Mouse (Mus musculus) MEL (cell line): ENCODE measurements at regions not wholly inside any gene's neighbourhood (a gene's known extent, or its start where the extent isn't known, plus 50 kb on each side); places are given as distances from the start of the nearest gene placed in this dataset.

ENCODE experiments used
- DNase-seq: peaks from one replicate; pipeline ENCODE4 v3.0.0; 2011; ENCODE audit warnings: low read depth, low spot score
- H3K27ac ChIP-seq: 2 replicates; pipeline ENCODE4 v1.5.1; 2012; ENCODE audit warnings: low read depth, mild to moderate bottlenecking, control low read depth, low read length, moderate library complexity; ENCODE audit not compliant: control insufficient read depth
- H3K27me3 ChIP-seq, 2 experiments: fragments of 150-350 bp in 1 of 2; sonication (generic) in 1 of 2; 2 replicates each; pipeline ENCODE4 v1.6.1; 2012; ENCODE audit warnings: low read length in 2 of 2, mild to moderate bottlenecking in 2 of 2, improper control_type of control experiment in 1 of 2, moderate library complexity in 1 of 2; ENCODE audit not compliant: insufficient read depth in 2 of 2, control insufficient read depth in 1 of 2
- H3K36me3 ChIP-seq, 2 experiments: 2 replicates each; pipeline ENCODE4 v1.6.1; 2012 to 2014; ENCODE audit warnings: low read length in 2 of 2, improper control_type of control experiment in 1 of 2, inconsistent platforms in 1 of 2, mild to moderate bottlenecking in 1 of 2; ENCODE audit not compliant: insufficient read depth in 2 of 2, control insufficient read depth in 1 of 2
- H3K4me1 ChIP-seq, 2 experiments: fragments of 150-350 bp in 1 of 2; sonication (generic) in 1 of 2; 2 replicates each; pipeline ENCODE4 v1.6.1; 2012; ENCODE audit warnings: low read length in 2 of 2, improper control_type of control experiment in 1 of 2, mild to moderate bottlenecking in 1 of 2; ENCODE audit not compliant: insufficient read depth in 2 of 2, control insufficient read depth in 1 of 2
- H3K4me3 ChIP-seq, 2 experiments: fragments of 150-350 bp in 1 of 2; sonication (generic) in 1 of 2; 2 replicates each; pipeline ENCODE4 v1.5.1; 2012; ENCODE audit warnings: low read depth in 2 of 2, low read length in 2 of 2, mild to moderate bottlenecking in 2 of 2, moderate library complexity in 2 of 2, control low read depth in 1 of 2, improper control_type of control experiment in 1 of 2; ENCODE audit not compliant: control insufficient read depth in 1 of 2, insufficient read depth in 1 of 2
- H3K79me2 ChIP-seq: 2 replicates; pipeline ENCODE4 v1.6.1; 2012; ENCODE audit warnings: mild to moderate bottlenecking, low read length, moderate library complexity; ENCODE audit not compliant: control insufficient read depth, poor library complexity, insufficient read depth
- H3K9ac ChIP-seq: 2 replicates; pipeline ENCODE4 v1.6.1; 2012; ENCODE audit warnings: low read depth, mild to moderate bottlenecking, control low read depth, low read length, moderate library complexity; ENCODE audit not compliant: control insufficient read depth, poor library complexity, severe bottlenecking
- H3K9me3 ChIP-seq: fragments of 150-350 bp; sonication (generic); replicated peaks from 2 replicates; pipeline ENCODE4 v1.6.1; 2012; ENCODE audit warnings: mild to moderate bottlenecking, low read length, improper control_type of control experiment, moderate library complexity; ENCODE audit not compliant: insufficient read depth
- CHD1 ChIP-seq: IDR thresholded peaks from 2 replicates; pipeline ENCODE4 v1.6.1; 2012; ENCODE audit warnings: low read depth, mild to moderate bottlenecking, inconsistent platforms, low read length, improper control_type of control experiment
- EP300 ChIP-seq, 2 experiments: IDR thresholded peaks; 2 replicates each; pipeline ENCODE4 v1.6.1; 2011; ENCODE audit warnings: improper control_type of control experiment in 2 of 2, low read length in 2 of 2, low read depth in 1 of 2, mild to moderate bottlenecking in 1 of 2
- ETS1 ChIP-seq: IDR thresholded peaks from 2 replicates; pipeline ENCODE4 v1.6.1; 2012; ENCODE audit warnings: low read depth, mild to moderate bottlenecking, inconsistent platforms, low read length, improper control_type of control experiment, moderate library complexity
- GABPA ChIP-seq: IDR thresholded peaks from 2 replicates; pipeline ENCODE4 v1.6.1; 2012; ENCODE audit warnings: low read depth, mild to moderate bottlenecking, inconsistent platforms, low read length, improper control_type of control experiment, moderate library complexity
- GATA1 ChIP-seq: IDR thresholded peaks from 2 replicates; pipeline ENCODE4 v1.6.1; 2011; ENCODE audit warnings: low read depth, low read length, improper control_type of control experiment
- HCFC1 ChIP-seq: IDR thresholded peaks from 2 replicates; pipeline ENCODE4 v1.6.1; 2012; ENCODE audit warnings: low read depth, mild to moderate bottlenecking, inconsistent platforms, low read length, improper control_type of control experiment, moderate library complexity
- JUND ChIP-seq: IDR thresholded peaks from 2 replicates; pipeline ENCODE4 v1.6.1; 2011; ENCODE audit warnings: low read depth, mild to moderate bottlenecking, improper control_type of control experiment, low read length
- KAT2A ChIP-seq: conservative IDR thresholded peaks from 2 replicates; pipeline ENCODE4 v1.6.1; 2012; ENCODE audit warnings: low read depth, low read length, improper control_type of control experiment, inconsistent platforms
- MAFK ChIP-seq: IDR thresholded peaks from 2 replicates; pipeline ENCODE4 v1.6.1; 2011; ENCODE audit warnings: low read depth, mild to moderate bottlenecking, low read length, improper control_type of control experiment, borderline replicate concordance
- MYB ChIP-seq: IDR thresholded peaks from 2 replicates; pipeline ENCODE4 v1.6.1; 2011; ENCODE audit warnings: mild to moderate bottlenecking, low read depth, low read length, improper control_type of control experiment
- MYC ChIP-seq: IDR thresholded peaks from 2 replicates; pipeline ENCODE4 v1.6.1; 2011; ENCODE audit warnings: low read depth, mild to moderate bottlenecking, low read length, improper control_type of control experiment, moderate library complexity
- NELFE ChIP-seq: IDR thresholded peaks from 2 replicates; pipeline ENCODE4 v1.6.1; 2011; ENCODE audit warnings: low read depth, low read length, improper control_type of control experiment
- NRF1 ChIP-seq: IDR thresholded peaks from 2 replicates; pipeline ENCODE4 v1.6.1; 2014; ENCODE audit warnings: low read depth, mild to moderate bottlenecking, inconsistent platforms, low read length, improper control_type of control experiment, moderate library complexity; ENCODE audit not compliant: poor library complexity, insufficient read depth, severe bottlenecking
- POLR2A ChIP-seq, 2 experiments: IDR thresholded peaks; 2 replicates each; pipeline ENCODE4 v1.6.1; 2011 to 2012; ENCODE audit warnings: low read length in 2 of 2, mild to moderate bottlenecking in 2 of 2, control low read depth in 1 of 2, improper control_type of control experiment in 1 of 2, low read depth in 1 of 2, moderate library complexity in 1 of 2; ENCODE audit not compliant: control insufficient read depth in 1 of 2, insufficient read depth in 1 of 2, poor library complexity in 1 of 2
- POLR2AphosphoS5 ChIP-seq: IDR thresholded peaks from 2 replicates; pipeline ENCODE4 v1.6.1; 2012; ENCODE audit warnings: low read depth, borderline replicate concordance, mild to moderate bottlenecking, inconsistent platforms, low read length, moderate library complexity, mixed read lengths
- RCOR1 ChIP-seq: IDR thresholded peaks from 2 replicates; pipeline ENCODE4 v1.6.1; 2012; ENCODE audit warnings: low read depth, mild to moderate bottlenecking, inconsistent platforms, low read length, improper control_type of control experiment
- SIN3A ChIP-seq: IDR thresholded peaks from 2 replicates; pipeline ENCODE4 v1.6.1; 2012; ENCODE audit warnings: low read length, improper control_type of control experiment, inconsistent platforms
- SMC3 ChIP-seq: IDR thresholded peaks from 2 replicates; pipeline ENCODE4 v1.6.1; 2011; ENCODE audit warnings: low read depth, low read length, improper control_type of control experiment
- TAL1 ChIP-seq: IDR thresholded peaks from 2 replicates; pipeline ENCODE4 v1.6.1; 2012; ENCODE audit warnings: mild to moderate bottlenecking, inconsistent platforms, low read length, moderate library complexity, mixed read lengths
- UBTF ChIP-seq: IDR thresholded peaks from 2 replicates; pipeline ENCODE4 v1.6.1; 2012; ENCODE audit warnings: low read depth, mild to moderate bottlenecking, inconsistent platforms, low read length, improper control_type of control experiment, moderate library complexity, borderline replicate concordance; ENCODE audit not compliant: insufficient read depth
- USF1 ChIP-seq: IDR thresholded peaks from 2 replicates; pipeline ENCODE4 v1.6.1; 2014; ENCODE audit warnings: low read depth, mild to moderate bottlenecking, inconsistent platforms, low read length, improper control_type of control experiment, moderate library complexity
- USF2 ChIP-seq, 2 experiments: IDR thresholded peaks; 2 replicates each; pipeline ENCODE4 v1.6.1; 2011 to 2012; ENCODE audit warnings: improper control_type of control experiment in 2 of 2, low read length in 2 of 2, borderline replicate concordance in 1 of 2, inconsistent platforms in 1 of 2, low read depth in 1 of 2, mild to moderate bottlenecking in 1 of 2; ENCODE audit not compliant: insufficient read depth in 1 of 2
- ZKSCAN1 ChIP-seq: IDR thresholded peaks from 2 replicates; pipeline ENCODE4 v1.6.1; 2012; ENCODE audit warnings: low read depth, mild to moderate bottlenecking, inconsistent platforms, low read length, improper control_type of control experiment, moderate library complexity
- ZMIZ1 ChIP-seq: IDR thresholded peaks from 2 replicates; pipeline ENCODE4 v1.6.1; 2012; ENCODE audit warnings: low read depth, mild to moderate bottlenecking, inconsistent platforms, low read length, improper control_type of control experiment, moderate library complexity
- ZNF384 ChIP-seq: IDR thresholded peaks from 2 replicates; pipeline ENCODE4 v1.6.1; 2012; ENCODE audit warnings: low read depth, mild to moderate bottlenecking, inconsistent platforms, low read length, improper control_type of control experiment

GRCm38 (mm10) chr2:178862620-178863019 lies 432.3 kb downstream of the Cdh26 start:
- DNase-seq, result no peak
- Histone ChIP-seq H3K27me3 (no peaks in the 10 kb centered on the region), H3K9ac (no peak overlapping the region), H3K4me3 (no peak overlapping the region), H3K27ac (no peak overlapping the region), H3K9me3 (no peaks in the 10 kb centered on the region), H3K36me3 (no peaks in the 10 kb centered on the region), H3K4me1 (no peaks in the 10 kb centered on the region), H3K79me2 (no peaks in the 10 kb centered on the region)
- TF ChIP-seq SMC3, result no peak
- no peak for TF ChIP-seq KAT2A
- TF ChIP-seq SIN3A, result no peak
- no peak for TF ChIP-seq NRF1
- no peak for TF ChIP-seq MAFK
- no peak for TF ChIP-seq MYC
- no peak for TF ChIP-seq RCOR1
- TF ChIP-seq USF1, result no peak
- TF ChIP-seq USF2 (IDR thresholded peaks at IDR 0.05; ENCODE audit: borderline replicate concordance in 1 of 2, insufficient read depth in 1 of 2, low read depth in 1 of 2, low read length in 2 of 2), result no peak
- TF ChIP-seq UBTF, result no peak
- no peak for TF ChIP-seq ZKSCAN1
- no peak for TF ChIP-seq CHD1
- no peak for TF ChIP-seq ETS1
- no peak for TF ChIP-seq JUND
- no peak for TF ChIP-seq HCFC1
- TF ChIP-seq GATA1, result no peak

DNA sequence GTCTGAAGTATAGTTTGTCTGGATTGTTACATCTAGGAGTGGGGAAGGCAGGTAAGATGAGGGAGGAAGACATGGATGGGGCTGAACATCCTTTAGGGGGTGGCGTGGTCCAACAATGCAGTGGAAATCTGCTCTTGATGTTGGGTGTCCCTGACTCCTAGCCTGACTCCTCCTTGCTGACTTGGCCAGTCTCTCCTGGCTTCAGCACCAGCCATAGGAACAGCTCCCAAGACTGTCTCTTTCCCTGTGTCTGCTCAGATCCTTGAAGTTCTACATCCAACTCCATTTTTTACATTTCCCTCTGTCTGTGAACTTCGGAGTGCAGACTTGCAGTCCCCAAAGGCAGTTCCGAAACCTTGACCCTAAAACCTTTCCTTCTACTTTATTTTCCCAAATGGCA lies 436.8 kb downstream of the Cdh26 start:
- DNase-seq, result no peak
- Histone ChIP-seq H3K79me2 (no peaks in the 10 kb centered on the region), H3K4me1 (no peaks in the 10 kb centered on the region), H3K4me3 (no peak overlapping the region), H3K9ac (no peak overlapping the region), H3K27ac (no peak overlapping the region), H3K27me3 (no peaks in the 10 kb centered on the region), H3K9me3 (no peaks in the 10 kb centered on the region), H3K36me3 (no peaks in the 10 kb centered on the region)
- no peak for TF ChIP-seq MYC
- no peak for TF ChIP-seq HCFC1
- no peak for TF ChIP-seq POLR2A (IDR thresholded peaks at IDR 0.05; ENCODE audit: control insufficient read depth in 1 of 2, insufficient read depth in 1 of 2, low read depth in 1 of 2, low read length in 2 of 2, poor library complexity in 1 of 2)
- TF ChIP-seq ZMIZ1, result no peak
- no peak for TF ChIP-seq ETS1
- TF ChIP-seq USF2 (IDR thresholded peaks at IDR 0.05; ENCODE audit: borderline replicate concordance in 1 of 2, insufficient read depth in 1 of 2, low read depth in 1 of 2, low read length in 2 of 2), result no peak
- no peak for TF ChIP-seq EP300 (IDR thresholded peaks at IDR 0.05; ENCODE audit: low read depth in 1 of 2, low read length in 2 of 2)
- TF ChIP-seq ZNF384, result no peak
- no peak for TF ChIP-seq TAL1
- no peak for TF ChIP-seq JUND
- no peak for TF ChIP-seq NELFE
- no peak for TF ChIP-seq POLR2AphosphoS5
- TF ChIP-seq MYB, result no peak
- TF ChIP-seq RCOR1, result no peak
- no peak for TF ChIP-seq SIN3A
- TF ChIP-seq GABPA, result no peak
